Mouse (Mus musculus) frontal cortex, postnatal 36 days (tissue): ENCODE results near the gene Pcsk2.

Source experiments
- DNase-seq, 2 experiments: peaks; one replicate each; pipeline ENCODE4 v3.0.0; 2022; ENCODE audit warnings: low spot score in 2 of 2

The Pcsk2 gene

GRCm38 (mm10) chr2:143837291-143837701 lies 291.3 kb downstream of the Pcsk2 start:
- peak; percentile 76 to 82 for DNase-seq

GRCm38 (mm10) chr2:143838698-143839097 lies 292.7 kb downstream of the Pcsk2 start:
- DNase-seq = no peak

- no peak for DNase-seq
These were observed 293.5 kb downstream of the Pcsk2 start for GRCm38 (mm10) chr2:143839458-143839857.

- no peak for DNase-seq
These were observed 294.9 kb downstream of the Pcsk2 start for GRCm38 (mm10) chr2:143840895-143841294.

GRCm38 (mm10) chr2:143841536-143841935 lies 295.6 kb downstream of the Pcsk2 start:
- no peak for DNase-seq

- no peak for DNase-seq
These were observed 298.8 kb downstream of the Pcsk2 start for GRCm38 (mm10) chr2:143844779-143845178.

- DNase-seq = no peak
These were observed 300.8 kb downstream of the Pcsk2 start for GRCm38 (mm10) chr2:143846799-143847198.

GRCm38 (mm10) chr2:143847291-143847690 lies 301.3 kb downstream of the Pcsk2 start:
- DNase-seq = no peak

- peak; percentile 8 to 23 for DNase-seq
These were observed 305.6 kb downstream of the Pcsk2 start for GRCm38 (mm10) chr2:143851354-143852221.

GRCm38 (mm10) chr2:143852295-143853275 lies 306.6 kb downstream of the Pcsk2 start:
- no peak for DNase-seq

GRCm38 (mm10) chr2:143853447-143853846 lies 307.5 kb downstream of the Pcsk2 start:
- no peak for DNase-seq

- DNase-seq = no peak
These were observed 313.2 kb downstream of the Pcsk2 start for GRCm38 (mm10) chr2:143859166-143859565.

GRCm38 (mm10) chr2:143862484-143863231 lies 316.7 kb downstream of the Pcsk2 start, which contains the start of gene Bfsp1:
Gene Bfsp1, minus strand, starts transcription at chr2:143863173.
- no peak for DNase-seq

- no peak for DNase-seq
These were observed 318.6 kb downstream of the Pcsk2 start for GRCm38 (mm10) chr2:143864600-143864999.
